Mouse (Mus musculus) ovary, postnatal 14 days (tissue): ENCODE measurements around the gene Pias3.
"Not testable (repeated sequence)": the region's sequence is repeated elsewhere in the genome, so short reads cannot be mapped to it uniquely, and the experiment has no call there.

Experiments
- DNase-seq: peaks from one replicate; pipeline ENCODE4 v3.0.0; 2022; ENCODE audit warnings: low spot score

Pias3 gene

DNA sequence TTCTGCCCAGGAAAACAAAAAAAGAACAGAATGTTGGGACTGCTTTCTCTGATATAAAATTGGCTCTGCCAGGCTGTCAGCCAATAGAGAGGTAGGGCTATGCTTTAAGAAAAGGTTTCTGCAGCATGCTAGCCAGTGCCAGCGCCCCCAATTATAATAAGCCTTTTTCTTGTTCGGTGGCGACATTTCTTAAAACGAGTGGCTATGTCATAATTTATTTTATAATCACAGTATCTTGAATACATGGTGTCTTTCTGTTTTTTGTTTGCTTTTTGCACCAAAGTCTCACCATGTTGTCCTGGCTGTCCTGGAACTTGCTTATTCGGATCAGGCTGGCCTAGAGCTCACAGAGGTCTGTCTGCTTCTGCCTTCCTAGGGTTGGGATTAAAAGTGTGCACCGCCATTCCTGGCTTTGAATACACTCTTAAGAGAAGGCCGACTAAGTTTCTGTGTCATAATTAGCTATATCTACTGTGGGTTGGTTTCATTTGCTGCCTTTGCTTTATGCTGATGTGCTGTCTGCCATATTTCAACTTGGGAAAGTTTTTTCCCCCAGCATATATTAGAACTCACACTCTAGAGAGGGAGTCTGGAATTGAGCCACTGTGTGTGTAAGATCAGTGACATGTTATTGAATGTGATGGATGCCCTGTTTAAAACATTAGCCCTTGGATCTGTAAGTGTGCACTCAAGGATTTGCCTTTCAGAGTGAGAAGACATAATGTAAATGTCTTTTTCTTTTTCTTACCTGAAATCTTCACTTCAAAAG, 32.6 kb downstream of the Pias3 start:
- DNase-seq, result no peak

DNA sequence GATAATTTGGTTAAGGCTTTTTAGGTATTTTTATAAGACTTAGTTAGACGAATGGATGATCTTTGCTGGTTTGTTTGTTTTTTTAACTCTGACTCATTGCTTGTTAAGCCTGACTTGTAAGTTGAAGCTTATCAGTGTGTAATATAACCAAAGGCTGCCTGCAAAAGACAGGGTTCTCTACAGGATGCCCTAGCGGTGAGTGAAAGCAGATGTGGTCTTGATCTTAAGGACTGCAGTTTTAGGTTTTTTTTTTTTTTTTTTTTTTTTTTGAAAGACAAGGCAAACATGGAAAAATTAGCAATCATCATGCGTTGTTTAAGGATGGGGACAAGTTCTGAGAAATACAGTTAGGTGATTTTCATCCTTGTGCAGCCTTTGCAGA, 33.2 kb downstream of the Pias3 start:
- no peak for DNase-seq

DNA sequence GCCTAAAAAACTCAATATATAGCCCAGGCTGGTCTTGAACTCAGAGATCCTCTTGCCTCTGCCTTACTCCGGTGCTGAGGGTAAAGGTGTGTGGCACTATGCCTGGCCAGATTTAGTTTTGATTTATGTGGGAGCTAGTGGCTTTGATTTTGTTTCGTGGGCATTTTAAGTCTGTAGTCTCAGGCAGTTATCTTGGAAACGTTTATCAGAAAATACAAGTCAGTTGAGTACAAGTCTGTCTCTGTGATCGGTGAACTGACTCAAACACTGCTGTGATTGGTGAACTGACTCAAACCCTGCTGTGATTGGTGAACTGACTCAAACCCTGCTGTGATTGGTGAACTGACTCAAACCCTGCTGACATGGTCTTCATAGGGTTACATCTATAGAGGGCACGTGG, 34.6 kb downstream of the Pias3 start:
- DNase-seq, result no peak

DNA sequence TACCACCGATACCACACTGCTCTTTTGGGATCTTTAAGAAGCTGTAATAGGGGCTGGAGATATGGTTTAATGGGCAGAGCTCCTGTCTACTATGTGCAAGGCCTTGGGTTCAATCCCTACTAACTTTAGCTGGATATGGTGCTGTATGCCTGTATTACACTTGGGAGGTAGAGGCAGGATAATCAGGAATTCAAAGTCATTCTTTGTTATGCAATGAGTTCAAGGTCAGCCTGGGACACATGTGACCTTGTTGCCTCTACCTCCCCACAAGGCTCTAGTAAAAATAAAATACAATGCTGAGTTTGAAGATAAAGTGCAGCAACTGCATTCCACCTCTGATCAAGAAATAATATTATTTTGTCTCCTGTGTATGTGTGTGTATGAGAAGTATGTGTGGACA, 37.8 kb downstream of the Pias3 start:
- DNase-seq, result no peak

- DNase-seq, result no peak
Observed at GRCm38 (mm10) chr3:96735200-96735599, 39.0 kb downstream of the Pias3 start.

DNA sequence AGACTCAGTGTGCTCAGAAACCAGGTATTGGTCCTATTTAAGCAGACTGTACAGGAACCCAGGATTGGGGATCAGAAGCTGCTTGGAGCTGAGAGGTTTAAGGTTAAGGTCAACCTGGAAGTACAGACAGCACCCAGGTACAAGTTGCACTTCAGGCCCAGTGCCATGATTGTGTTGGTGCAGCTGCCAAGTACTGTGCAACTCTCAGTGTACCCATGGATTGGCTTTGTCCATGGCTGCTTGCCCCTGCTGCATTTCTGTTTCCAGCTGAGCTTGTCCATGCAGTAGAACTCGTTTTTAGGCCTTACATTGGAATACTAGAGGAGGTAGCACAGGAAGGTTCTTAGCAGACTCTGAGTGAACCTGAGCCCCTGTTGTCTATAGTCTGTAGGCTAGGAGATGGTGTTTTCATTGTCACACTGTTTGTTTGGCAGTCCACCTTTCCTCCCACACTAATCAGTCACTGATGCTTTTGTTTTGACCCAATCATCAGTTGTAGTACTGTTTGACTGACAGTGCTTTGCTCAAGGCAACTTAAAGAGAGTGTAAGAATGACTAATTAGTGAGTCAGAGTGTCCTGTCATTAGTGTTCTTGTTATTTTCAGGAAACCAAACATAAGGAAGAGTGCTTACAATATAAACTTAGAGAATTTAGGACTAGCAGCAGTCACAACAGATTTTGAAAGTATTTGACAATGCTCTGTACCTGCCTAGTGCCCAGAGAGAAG, 41.0 kb downstream of the Pias3 start:
- DNase-seq, result no peak

- no peak for DNase-seq
Observed at GRCm38 (mm10) chr3:96737995-96738394, 41.8 kb downstream of the Pias3 start.

- DNase-seq, result not testable (repeated sequence)
Observed at GRCm38 (mm10) chr3:96740279-96740678, 44.1 kb downstream of the Pias3 start.

DNA sequence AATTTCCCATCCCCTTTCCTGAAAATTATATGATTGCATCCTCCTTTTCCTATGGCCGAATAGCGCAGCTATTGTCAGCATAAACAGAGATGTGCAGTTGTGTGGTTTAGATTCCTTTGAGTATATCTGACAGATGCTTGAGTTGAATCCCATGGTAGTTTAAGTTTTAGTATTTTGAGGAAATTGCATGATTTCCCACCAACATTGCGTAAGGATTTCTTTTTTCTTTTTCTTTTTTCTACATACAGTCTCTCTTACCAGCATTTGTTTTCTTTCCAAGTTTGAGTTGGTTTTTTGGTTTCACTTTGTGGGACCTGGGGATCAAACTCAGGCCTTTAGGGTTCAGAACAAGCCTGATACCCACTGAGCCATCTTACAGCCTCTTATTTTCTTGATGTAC, 48.2 kb downstream of the Pias3 start:
- no peak for DNase-seq

DNA sequence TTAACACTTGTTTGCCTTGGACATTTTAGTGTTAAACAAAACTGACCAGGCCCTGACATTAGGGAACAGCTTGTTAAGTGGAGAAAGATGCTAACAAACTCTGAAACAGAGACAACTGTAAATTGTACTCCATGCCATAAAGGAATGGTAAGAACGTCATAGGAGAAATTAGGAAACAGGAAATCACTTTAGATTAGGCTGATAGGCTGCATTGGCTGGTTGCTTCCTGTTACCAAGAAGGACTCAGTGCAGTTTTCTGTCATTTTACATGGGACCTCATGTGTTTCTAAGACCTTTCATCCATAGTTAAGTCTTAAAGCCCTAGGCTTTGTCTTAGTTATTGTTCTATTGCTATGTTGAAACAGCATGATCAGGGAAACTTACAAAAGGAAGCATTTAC, 50.6 kb downstream of the Pias3 start:
- no peak for DNase-seq
